Mouse (Mus musculus): ENCODE measurements around the gene Cfap52.

- TF ChIP-seq POLR2A (IDR thresholded peaks at IDR 0.05; ENCODE audit: low read depth, low read length), result no peak
- no peak for TF ChIP-seq CTCF (conservative IDR thresholded peaks at IDR 0.05; ENCODE audit: insufficient read depth, insufficient read length, low read depth, low read length)
These were observed 42.2 kb upstream of the Cfap52 start for GRCm38 (mm10) chr11:68007645-68008044.
